Mouse (Mus musculus): ENCODE measurements at regions not wholly inside any gene's neighbourhood (a gene's known extent, or its start where the extent isn't known, plus 50 kb on each side); places are given as distances from the start of the nearest gene placed in this dataset.

DNA sequence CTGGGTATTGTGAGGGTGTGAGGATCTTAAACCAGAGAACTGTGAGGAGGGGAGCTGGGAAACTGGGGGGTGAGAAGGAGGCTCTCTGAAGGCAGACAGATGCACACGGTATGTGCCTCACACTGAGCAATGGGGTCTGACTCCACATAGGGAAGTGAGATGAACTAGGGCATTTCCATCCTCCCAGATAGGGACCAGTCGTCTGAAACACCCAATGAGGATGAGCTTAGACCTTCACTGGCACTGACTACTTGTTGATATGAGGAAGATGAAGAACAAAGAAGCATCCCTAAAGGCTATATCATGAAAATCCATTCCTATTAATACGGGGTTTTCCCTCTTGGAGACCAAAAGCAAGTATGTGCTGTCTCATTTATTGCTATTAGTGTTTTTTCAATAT lies 115.3 kb downstream of the Cxcl12 start:
- DNase-seq (ENCODE audit: low spot score) (no peak), ATAC-seq (replicated peaks; ENCODE audit: insufficient number of reproducible peaks, low FRiP score, low TSS enrichment, low read depth) (no peak)
- Histone ChIP-seq H3K36me3 (replicated peaks; ENCODE audit: control insufficient read depth, insufficient read depth, low read depth, low read length) (no peaks in the 10 kb centered on the region), H3K27me3 (ENCODE audit: control insufficient read depth, insufficient read depth, low read length) (no peaks in the 10 kb centered on the region), H3K27ac (replicated peaks; ENCODE audit: low read depth, low read length) (no peak overlapping the region), H3K9me3 (replicated peaks; ENCODE audit: control insufficient read depth, low read length) (no peaks in the 10 kb centered on the region), H3K4me2 (ENCODE audit: low read depth, low read length) (no peak overlapping the region), H3K4me3 (ENCODE audit: low read depth, low read length) (no peak overlapping the region), H3K4me1 (ENCODE audit: control insufficient read depth, insufficient read depth, low read length) (no peaks in the 10 kb centered on the region), H3K9ac (replicated peaks; ENCODE audit: low read length) (no peak overlapping the region)
- 84% methylated on average over 3 of the region's 3 CpGs for WGBS

DNA sequence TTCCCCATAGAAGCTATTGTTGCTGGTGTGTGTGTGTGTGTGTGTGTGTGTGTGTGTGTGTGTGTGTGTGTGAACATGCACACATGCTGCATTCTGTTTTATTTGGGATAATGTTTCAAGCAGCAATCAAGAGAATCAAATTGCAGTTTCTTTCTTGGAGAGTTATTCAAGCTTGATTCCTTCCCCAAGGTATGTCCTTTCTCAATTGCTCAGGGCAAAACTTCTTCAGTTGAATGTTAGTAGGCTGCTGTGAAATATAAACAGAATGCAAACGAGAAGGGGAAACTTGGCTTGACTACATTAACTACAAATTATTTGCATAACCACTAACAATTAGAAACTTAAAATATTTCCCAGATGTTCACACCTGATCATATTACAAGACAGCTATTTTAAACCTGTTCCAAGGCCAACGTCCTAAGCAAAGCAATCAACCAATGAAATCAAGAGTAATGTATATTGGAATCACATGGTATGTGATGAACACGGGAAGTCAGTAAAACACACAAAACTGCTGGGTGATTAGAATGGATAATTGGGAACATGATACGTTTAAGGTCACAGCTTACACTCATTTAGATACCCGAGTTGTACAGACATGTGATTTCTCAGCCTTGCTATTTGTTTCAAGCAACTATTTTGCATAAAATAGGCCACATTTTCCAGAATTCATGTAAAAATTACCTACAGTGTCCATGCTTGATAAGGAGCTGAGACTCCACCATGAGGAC lies 116.2 kb downstream of the Cxcl12 start:
- H3K4me1 ChIP-seq (ENCODE audit: control insufficient read depth, insufficient read depth, low read length): no peaks in the 10 kb centered on the region
- H3K27ac ChIP-seq (replicated peaks; ENCODE audit: low read depth, low read length): no peak overlapping the region
- ATAC-seq (replicated peaks; ENCODE audit: insufficient number of reproducible peaks, low FRiP score, low TSS enrichment, low read depth) (no peak), DNase-seq (ENCODE audit: low spot score) (peak; percentile 43)
- WGBS: 32% methylated on average over 5 of the region's 5 CpGs
- no peak overlapping the region for H3K4me3 ChIP-seq (ENCODE audit: low read depth, low read length)
- H3K36me3 ChIP-seq (replicated peaks; ENCODE audit: control insufficient read depth, insufficient read depth, low read depth, low read length): no peaks in the 10 kb centered on the region
- no peak overlapping the region for H3K4me2 ChIP-seq (ENCODE audit: low read depth, low read length)
- no peaks in the 10 kb centered on the region for H3K9me3 ChIP-seq (replicated peaks; ENCODE audit: control insufficient read depth, low read length)
- no peak overlapping the region for H3K9ac ChIP-seq (replicated peaks; ENCODE audit: low read length)
- no peaks in the 10 kb centered on the region for H3K27me3 ChIP-seq (ENCODE audit: control insufficient read depth, insufficient read depth, low read length)

DNA sequence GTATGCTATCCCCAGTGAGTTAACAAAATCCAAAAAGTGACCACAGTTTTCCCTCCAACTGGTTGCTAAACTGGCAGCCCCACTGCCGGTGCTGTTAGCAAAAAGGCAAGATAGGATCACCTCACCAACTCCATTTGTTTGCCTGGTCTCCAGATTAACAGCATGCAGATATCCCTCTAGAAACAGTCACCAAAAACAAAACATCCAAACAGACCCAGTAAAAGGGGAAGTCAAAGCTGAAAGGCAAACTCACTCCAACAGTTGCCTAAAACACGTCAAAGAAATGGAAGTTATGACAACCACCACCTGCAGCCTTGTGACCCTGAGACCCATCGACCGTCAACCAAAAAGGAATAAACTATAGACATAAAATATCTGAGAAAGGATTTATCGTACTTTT lies 119.1 kb downstream of the Cxcl12 start:
- no peaks in the 10 kb centered on the region for H3K4me1 ChIP-seq (ENCODE audit: control insufficient read depth, insufficient read depth, low read length)
- H3K27ac ChIP-seq (replicated peaks; ENCODE audit: low read depth, low read length): no peak overlapping the region
- H3K4me3 ChIP-seq (ENCODE audit: low read depth, low read length): no peak overlapping the region
- H3K36me3 ChIP-seq (replicated peaks; ENCODE audit: control insufficient read depth, insufficient read depth, low read depth, low read length): no peaks in the 10 kb centered on the region
- H3K9me3 ChIP-seq (replicated peaks; ENCODE audit: control insufficient read depth, low read length): no peaks in the 10 kb centered on the region
- no peak overlapping the region for H3K4me2 ChIP-seq (ENCODE audit: low read depth, low read length)
- H3K27me3 ChIP-seq (ENCODE audit: control insufficient read depth, insufficient read depth, low read length): no peaks in the 10 kb centered on the region
- H3K9ac ChIP-seq (replicated peaks; ENCODE audit: low read length): no peak overlapping the region
- no peak for DNase-seq (ENCODE audit: low spot score)
- WGBS: 87% methylated on average over 5 of the region's 5 CpGs
- ATAC-seq (replicated peaks; ENCODE audit: insufficient number of reproducible peaks, low FRiP score, low TSS enrichment, low read depth): no peak

- Histone ChIP-seq H3K9me3 (replicated peaks; ENCODE audit: control insufficient read depth, low read length) (no peaks in the 10 kb centered on the region), H3K4me1 (ENCODE audit: control insufficient read depth, insufficient read depth, low read length) (no peaks in the 10 kb centered on the region), H3K36me3 (replicated peaks; ENCODE audit: control insufficient read depth, insufficient read depth, low read depth, low read length) (no peaks in the 10 kb centered on the region), H3K27me3 (ENCODE audit: control insufficient read depth, insufficient read depth, low read length) (no peaks in the 10 kb centered on the region), H3K4me2 (ENCODE audit: low read depth, low read length) (no peak overlapping the region), H3K27ac (replicated peaks; ENCODE audit: low read depth, low read length) (no peak overlapping the region), H3K4me3 (ENCODE audit: low read depth, low read length) (no peak overlapping the region), H3K9ac (replicated peaks; ENCODE audit: low read length) (no peak overlapping the region)
- 21% methylated on average over 9 of the region's 9 CpGs for WGBS
- no peak for ATAC-seq (replicated peaks; ENCODE audit: insufficient number of reproducible peaks, low FRiP score, low TSS enrichment, low read depth)
- peak; percentile 44 for DNase-seq (ENCODE audit: low spot score)
Observed at GRCm38 (mm10) chr6:117293780-117294465, 125.6 kb downstream of the Cxcl12 start.

- no peak overlapping the region for H3K9ac ChIP-seq (replicated peaks; ENCODE audit: low read length)
- H3K36me3 ChIP-seq (replicated peaks; ENCODE audit: control insufficient read depth, insufficient read depth, low read depth, low read length): no peaks in the 10 kb centered on the region
- H3K4me3 ChIP-seq (ENCODE audit: low read depth, low read length): no peak overlapping the region
- no peak overlapping the region for H3K4me2 ChIP-seq (ENCODE audit: low read depth, low read length)
- 82% methylated on average over 2 of the region's 2 CpGs for WGBS
- H3K27me3 ChIP-seq (ENCODE audit: control insufficient read depth, insufficient read depth, low read length): no peaks in the 10 kb centered on the region
- H3K27ac ChIP-seq (replicated peaks; ENCODE audit: low read depth, low read length): no peak overlapping the region
- DNase-seq (ENCODE audit: low spot score) (no peak), ATAC-seq (replicated peaks; ENCODE audit: insufficient number of reproducible peaks, low FRiP score, low TSS enrichment, low read depth) (no peak)
- H3K9me3 ChIP-seq (replicated peaks; ENCODE audit: control insufficient read depth, low read length): no peaks in the 10 kb centered on the region
- no peaks in the 10 kb centered on the region for H3K4me1 ChIP-seq (ENCODE audit: control insufficient read depth, insufficient read depth, low read length)
Observed at GRCm38 (mm10) chr6:117297918-117298317, 129.6 kb downstream of the Cxcl12 start.

- no peak overlapping the region for H3K4me3 ChIP-seq (ENCODE audit: low read depth, low read length)
- 60% methylated on average over 7 of the region's 7 CpGs for WGBS
- H3K4me2 ChIP-seq (ENCODE audit: low read depth, low read length): no peak overlapping the region
- H3K27ac ChIP-seq (replicated peaks; ENCODE audit: low read depth, low read length): no peak overlapping the region
- no peaks in the 10 kb centered on the region for H3K4me1 ChIP-seq (ENCODE audit: control insufficient read depth, insufficient read depth, low read length)
- DNase-seq (ENCODE audit: low spot score) (no peak), ATAC-seq (replicated peaks; ENCODE audit: insufficient number of reproducible peaks, low FRiP score, low TSS enrichment, low read depth) (no peak)
- no peak overlapping the region for H3K9ac ChIP-seq (replicated peaks; ENCODE audit: low read length)
- no peaks in the 10 kb centered on the region for H3K9me3 ChIP-seq (replicated peaks; ENCODE audit: control insufficient read depth, low read length)
- no peaks in the 10 kb centered on the region for H3K36me3 ChIP-seq (replicated peaks; ENCODE audit: control insufficient read depth, insufficient read depth, low read depth, low read length)
- H3K27me3 ChIP-seq (ENCODE audit: control insufficient read depth, insufficient read depth, low read length): no peaks in the 10 kb centered on the region
Observed at GRCm38 (mm10) chr6:117299503-117300288, 131.4 kb downstream of the Cxcl12 start.

GRCm38 (mm10) chr6:117303361-117303760 lies 135.0 kb downstream of the Cxcl12 start:
- ATAC-seq (replicated peaks; ENCODE audit: insufficient number of reproducible peaks, low FRiP score, low TSS enrichment, low read depth) (no peak), DNase-seq (ENCODE audit: low spot score) (no peak)
- H3K27me3 ChIP-seq (ENCODE audit: control insufficient read depth, insufficient read depth, low read length): no peaks in the 10 kb centered on the region
- H3K4me3 ChIP-seq (ENCODE audit: low read depth, low read length): no peak overlapping the region
- WGBS: 50% methylated on average over 5 of the region's 5 CpGs
- no peaks in the 10 kb centered on the region for H3K36me3 ChIP-seq (replicated peaks; ENCODE audit: control insufficient read depth, insufficient read depth, low read depth, low read length)
- no peak overlapping the region for H3K9ac ChIP-seq (replicated peaks; ENCODE audit: low read length)
- H3K27ac ChIP-seq (replicated peaks; ENCODE audit: low read depth, low read length): no peak overlapping the region
- H3K4me1 ChIP-seq (ENCODE audit: control insufficient read depth, insufficient read depth, low read length): no peaks in the 10 kb centered on the region
- H3K4me2 ChIP-seq (ENCODE audit: low read depth, low read length): no peak overlapping the region
- no peaks in the 10 kb centered on the region for H3K9me3 ChIP-seq (replicated peaks; ENCODE audit: control insufficient read depth, low read length)

DNA sequence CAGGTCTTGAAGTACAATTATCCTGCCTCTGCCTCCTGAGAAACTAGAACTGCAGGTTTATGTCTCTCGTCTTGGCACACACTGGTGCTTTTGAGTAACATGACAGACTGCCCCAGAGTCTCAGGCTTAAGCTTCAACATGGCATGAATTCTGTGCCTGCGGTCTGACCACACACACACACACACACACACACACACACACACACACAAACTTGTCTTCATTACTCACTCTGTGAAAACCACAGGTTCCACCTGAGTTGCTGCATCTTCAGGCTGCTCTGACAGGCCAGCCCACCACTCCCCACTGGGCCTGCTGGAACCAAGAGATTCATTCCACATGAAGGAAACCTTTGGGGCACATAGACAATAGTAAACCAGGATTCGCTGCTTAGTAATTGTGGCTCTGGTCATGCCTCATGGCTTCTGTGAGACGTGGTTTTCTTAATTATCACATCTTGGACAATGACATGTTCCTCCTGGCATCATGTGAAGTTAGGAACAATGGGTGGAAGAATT lies 137.5 kb downstream of the Cxcl12 start:
- Histone ChIP-seq H3K27ac (replicated peaks; ENCODE audit: low read depth, low read length) (no peak overlapping the region), H3K9me3 (replicated peaks; ENCODE audit: control insufficient read depth, low read length) (no peaks in the 10 kb centered on the region), H3K27me3 (ENCODE audit: control insufficient read depth, insufficient read depth, low read length) (no peaks in the 10 kb centered on the region), H3K9ac (replicated peaks; ENCODE audit: low read length) (no peak overlapping the region), H3K36me3 (replicated peaks; ENCODE audit: control insufficient read depth, insufficient read depth, low read depth, low read length) (no peaks in the 10 kb centered on the region), H3K4me2 (ENCODE audit: low read depth, low read length) (no peak overlapping the region), H3K4me1 (ENCODE audit: control insufficient read depth, insufficient read depth, low read length) (no peaks in the 10 kb centered on the region), H3K4me3 (ENCODE audit: low read depth, low read length) (no peak overlapping the region)
- no peak for ATAC-seq (replicated peaks; ENCODE audit: insufficient number of reproducible peaks, low FRiP score, low TSS enrichment, low read depth)
- DNase-seq (ENCODE audit: low spot score): no peak
- 80% methylated on average over 4 of the region's 4 CpGs for WGBS
